Mouse (Mus musculus): Measurements from ENCODE around the gene Wdr34. TPM values are rescaled to one million over a fixed set of nuclear protein-coding genes. Genes with fewer than 3 reads are reported as not detected.

Wdr34 gene
- polyA plus RNA-seq, 1 experiment = 8.3 TPM

- WGBS = 91% methylated on average over 4 of the region's 4 CpGs
Measured at GRCm38 (mm10) chr2:30087310-30087709, 38.6 kb upstream of the Wdr34 start.

DNA sequence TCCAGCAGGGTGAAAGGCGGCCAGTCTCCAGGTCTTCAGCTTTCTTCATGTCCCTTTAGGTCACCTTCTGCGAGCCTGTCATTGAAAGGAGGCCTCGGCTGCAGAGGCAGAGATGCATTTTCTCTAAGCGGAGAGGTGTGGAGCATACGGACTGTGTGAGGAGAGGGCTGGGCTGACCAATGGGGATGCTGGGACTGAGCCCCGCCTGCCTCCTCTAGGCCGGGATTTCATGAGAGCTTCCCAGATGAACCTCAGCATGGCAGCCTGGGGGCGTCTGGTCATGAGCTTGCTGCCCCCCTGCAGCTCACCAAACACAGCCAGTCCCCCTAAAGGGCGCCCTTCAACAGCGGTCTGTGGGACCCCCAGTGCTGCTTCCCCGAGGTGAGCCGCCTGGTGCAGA, 36.0 kb upstream of the Wdr34 start:
- H3K4me1 ChIP-seq (ENCODE audit: control insufficient read depth, insufficient read depth, insufficient read length, low read length) = no peaks in the 10 kb centered on the region; the same call in 1 of the 2 replicates
- H3K36me3 ChIP-seq (ENCODE audit: control insufficient read depth, insufficient read depth, low read length) = no peaks in the 10 kb centered on the region
- H3K4me3 ChIP-seq (ENCODE audit: low read depth, low read length) = no peak overlapping the region
- no peaks in the 10 kb centered on the region for H3K27me3 ChIP-seq (ENCODE audit: control insufficient read depth, insufficient read depth, low read length)
- TF ChIP-seq CTCF (IDR thresholded peaks at IDR 0.05; ENCODE audit: extremely low read depth, insufficient read length, insufficient replicate concordance, low read depth, low read length) (no peak), POLR2A (IDR thresholded peaks at IDR 0.05; ENCODE audit: low read depth, low read length) (no peak)
- 75% methylated on average over 12 of the region's 12 CpGs for WGBS
- no peak overlapping the region for H3K27ac ChIP-seq (ENCODE audit: insufficient read depth, low read depth, low read length)

More at GRCm38 (mm10) chr2:30087310-30087709, 38.6 kb upstream of the Wdr34 start:
- H3K27ac ChIP-seq (ENCODE audit: insufficient read depth, low read depth, low read length) = no peak overlapping the region
- no peak for TF ChIP-seq POLR2A (IDR thresholded peaks at IDR 0.05; ENCODE audit: low read depth, low read length)
- no peak for TF ChIP-seq CTCF (IDR thresholded peaks at IDR 0.05; ENCODE audit: extremely low read depth, insufficient read length, insufficient replicate concordance, low read depth, low read length)
- no peaks in the 10 kb centered on the region for H3K27me3 ChIP-seq (ENCODE audit: control insufficient read depth, insufficient read depth, low read length)
- peaks cover 11% of the 10 kb centered on the region for H3K36me3 ChIP-seq (ENCODE audit: control insufficient read depth, insufficient read depth, low read length)
- no peak overlapping the region for H3K4me3 ChIP-seq (ENCODE audit: low read depth, low read length)
- no peaks in the 10 kb centered on the region; the same call in 1 of the 2 replicates for H3K4me1 ChIP-seq (ENCODE audit: control insufficient read depth, insufficient read depth, insufficient read length, low read length)

- no peak for TF ChIP-seq POLR2A (IDR thresholded peaks at IDR 0.05; ENCODE audit: low read depth, low read length)
- TF ChIP-seq CTCF (IDR thresholded peaks at IDR 0.05; ENCODE audit: extremely low read depth, insufficient read length, insufficient replicate concordance, low read depth, low read length) = no peak
- H3K36me3 ChIP-seq (ENCODE audit: control insufficient read depth, insufficient read depth, low read length) = no peaks in the 10 kb centered on the region
- no peaks in the 10 kb centered on the region for H3K27me3 ChIP-seq (ENCODE audit: control insufficient read depth, insufficient read depth, low read length)
- no peak overlapping the region for H3K4me3 ChIP-seq (ENCODE audit: low read depth, low read length)
- 57% methylated on average over 5 of the region's 5 CpGs for WGBS
- H3K27ac ChIP-seq (ENCODE audit: insufficient read depth, low read depth, low read length) = no peak overlapping the region
- H3K4me1 ChIP-seq (ENCODE audit: control insufficient read depth, insufficient read depth, insufficient read length, low read length) = no peaks in the 10 kb centered on the region; the same call in 1 of the 2 replicates
Measured at GRCm38 (mm10) chr2:30084113-30084512, 35.4 kb upstream of the Wdr34 start.

GRCm38 (mm10) chr2:30080181-30080800, 31.6 kb upstream of the Wdr34 start:
- Histone ChIP-seq H3K36me3 (ENCODE audit: control insufficient read depth, insufficient read depth, low read length) (no peaks in the 10 kb centered on the region), H3K4me3 (ENCODE audit: low read depth, low read length) (no peak overlapping the region), H3K27me3 (ENCODE audit: control insufficient read depth, insufficient read depth, low read length) (no peaks in the 10 kb centered on the region), H3K4me1 (ENCODE audit: control insufficient read depth, insufficient read depth, insufficient read length, low read length) (peaks cover 2% of the 10 kb centered on the region; the same call in 1 of the 2 replicates), H3K27ac (ENCODE audit: insufficient read depth, low read depth, low read length) (no peak overlapping the region)
- no peak for TF ChIP-seq POLR2A (IDR thresholded peaks at IDR 0.05; ENCODE audit: low read depth, low read length)
- no peak for TF ChIP-seq CTCF (IDR thresholded peaks at IDR 0.05; ENCODE audit: extremely low read depth, insufficient read length, insufficient replicate concordance, low read depth, low read length)
- 85% methylated on average over 15 of the region's 15 CpGs for WGBS

DNA sequence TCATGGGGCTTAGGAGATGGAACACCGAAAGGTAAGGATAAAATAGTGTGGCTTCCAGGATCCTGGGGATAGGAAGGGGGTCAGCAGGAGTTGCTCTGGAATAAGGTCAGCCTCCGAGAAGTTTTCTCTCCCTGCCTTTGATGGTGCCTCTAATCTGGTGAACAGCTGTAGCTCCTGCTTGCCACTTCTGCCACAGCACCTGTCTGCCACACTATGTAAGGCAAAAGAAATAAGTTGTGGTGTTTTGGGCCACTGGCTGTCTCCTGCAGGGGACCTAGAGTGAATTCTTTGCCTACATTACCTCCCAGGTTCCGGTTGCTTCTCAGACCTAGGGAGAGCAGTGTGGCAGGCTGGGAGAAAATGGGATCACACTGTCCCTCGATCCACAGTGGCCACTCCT, 30.1 kb upstream of the Wdr34 start:
- WGBS = 78% methylated on average over 4 of the region's 4 CpGs
- Histone ChIP-seq H3K36me3 (ENCODE audit: control insufficient read depth, insufficient read depth, low read length) (no peaks in the 10 kb centered on the region), H3K27ac (ENCODE audit: insufficient read depth, low read depth, low read length) (peak overlapping the region; percentile 15; the same call in 1 of the 2 replicates), H3K4me1 (ENCODE audit: control insufficient read depth, insufficient read depth, insufficient read length, low read length) (peaks cover 2% of the 10 kb centered on the region; the same call in 1 of the 2 replicates), H3K27me3 (ENCODE audit: control insufficient read depth, insufficient read depth, low read length) (no peaks in the 10 kb centered on the region), H3K4me3 (ENCODE audit: low read depth, low read length) (no peak overlapping the region)
- no peak for TF ChIP-seq CTCF (IDR thresholded peaks at IDR 0.05; ENCODE audit: extremely low read depth, insufficient read length, insufficient replicate concordance, low read depth, low read length)
- no peak for TF ChIP-seq POLR2A (IDR thresholded peaks at IDR 0.05; ENCODE audit: low read depth, low read length)

DNA sequence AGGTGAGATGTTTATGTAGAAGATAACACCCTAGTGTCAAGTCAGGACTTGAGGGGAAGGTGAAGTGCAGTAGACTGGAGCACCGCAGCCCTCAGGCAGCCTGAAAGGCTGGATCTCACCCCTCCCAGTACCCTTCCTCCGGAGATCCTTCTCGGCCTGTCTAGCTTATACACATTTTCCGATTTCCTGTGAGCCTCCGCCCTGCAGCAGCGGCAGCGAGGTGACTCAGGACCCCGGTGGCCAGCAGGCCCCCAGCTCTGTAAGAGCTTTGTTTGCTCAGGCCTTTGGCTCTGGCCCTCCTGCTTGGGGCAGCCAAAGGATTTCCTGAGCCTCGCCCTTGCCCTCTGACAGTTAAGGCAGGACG, 29.6 kb upstream of the Wdr34 start:
- Histone ChIP-seq H3K4me1 (ENCODE audit: control insufficient read depth, insufficient read depth, insufficient read length, low read length) (peaks cover 2% of the 10 kb centered on the region; the same call in 1 of the 2 replicates), H3K36me3 (ENCODE audit: control insufficient read depth, insufficient read depth, low read length) (no peaks in the 10 kb centered on the region), H3K27ac (ENCODE audit: insufficient read depth, low read depth, low read length) (no peak overlapping the region), H3K27me3 (ENCODE audit: control insufficient read depth, insufficient read depth, low read length) (no peaks in the 10 kb centered on the region), H3K4me3 (ENCODE audit: low read depth, low read length) (0 out of 2 replicates have a peak overlapping the region, but pooled peaks have one; percentile 2)
- 23% methylated on average over 10 of the region's 10 CpGs for WGBS
- TF ChIP-seq POLR2A (IDR thresholded peaks at IDR 0.05; ENCODE audit: low read depth, low read length) (no peak), CTCF (IDR thresholded peaks at IDR 0.05; ENCODE audit: extremely low read depth, insufficient read length, insufficient replicate concordance, low read depth, low read length) (no peak)

GRCm38 (mm10) chr2:30077502-30078348, 29.0 kb upstream of the Wdr34 start, which contains the start of gene Pkn3:
TSS of gene Pkn3 (plus strand) at chr2:30077684.
- Histone ChIP-seq H3K36me3 (ENCODE audit: control insufficient read depth, insufficient read depth, low read length) (peaks cover 1% of the 10 kb centered on the region; the same call in 1 of the 2 replicates), H3K4me3 (ENCODE audit: low read depth, low read length) (peak within 1 kb of the TSS; percentile 72), H3K4me1 (ENCODE audit: control insufficient read depth, insufficient read depth, insufficient read length, low read length) (peaks cover 2% of the 10 kb centered on the region; the same call in 1 of the 2 replicates), H3K27me3 (ENCODE audit: control insufficient read depth, insufficient read depth, low read length) (no peaks in the 10 kb centered on the region), H3K27ac (ENCODE audit: insufficient read depth, low read depth, low read length) (0 out of 2 replicates have a peak within 1 kb of the TSS, but pooled peaks have one; percentile 9)
- WGBS = under 1% methylated on average over 53 of the region's 53 CpGs
- peak; percentile 99 for TF ChIP-seq CTCF (IDR thresholded peaks at IDR 0.05; ENCODE audit: extremely low read depth, insufficient read length, insufficient replicate concordance, low read depth, low read length)
- no peak for TF ChIP-seq POLR2A (IDR thresholded peaks at IDR 0.05; ENCODE audit: low read depth, low read length)

All from small intestine, adult 2 months (tissue).